Mouse (Mus musculus): ENCODE measurements around the gene Usp2. TPM values are rescaled to one million over a fixed set of nuclear protein-coding genes. Genes with fewer than 3 reads are reported as not detected.

Usp2 gene
- polyA plus RNA-seq, 1 experiment = 597 TPM

DNA sequence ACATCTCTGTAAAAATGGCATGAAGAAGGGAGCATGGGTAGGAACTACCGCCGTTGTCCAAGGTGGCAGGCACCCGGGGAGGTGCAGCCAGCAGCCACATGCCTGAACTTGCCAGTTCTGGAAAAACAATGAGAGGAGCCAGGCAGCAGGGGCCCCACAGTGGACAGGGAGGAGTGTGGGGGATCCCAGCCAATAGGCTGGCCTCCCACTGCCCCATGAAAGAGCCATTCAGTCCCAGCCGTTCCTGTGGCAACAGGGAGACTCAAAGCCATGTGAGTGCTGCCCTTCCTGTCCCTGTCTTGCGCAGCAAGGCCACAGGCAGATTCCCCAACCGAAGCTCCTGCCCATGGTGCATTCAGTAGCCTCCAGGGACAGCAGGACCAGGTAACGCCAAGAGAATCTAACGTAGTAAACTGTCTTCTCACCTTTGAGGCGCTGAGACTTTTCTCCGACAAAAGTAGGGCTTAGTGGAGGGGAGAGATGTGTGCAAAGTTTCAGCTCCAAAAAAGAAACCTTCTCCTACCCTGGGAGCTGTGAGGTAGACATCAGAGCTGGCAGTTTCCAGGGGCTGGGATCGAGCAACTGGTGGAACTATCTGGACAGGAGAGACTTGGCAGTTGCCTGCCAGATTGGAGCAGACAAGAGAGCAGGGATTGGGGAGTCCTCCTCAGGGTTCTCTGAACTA, 5.2 kb downstream of the Usp2 start:
- H3K4me1 ChIP-seq (ENCODE audit: control insufficient read depth, insufficient read depth, low read length) = peaks cover 8% of the 10 kb centered on the region
- TF ChIP-seq POLR2A (IDR thresholded peaks at IDR 0.05; ENCODE audit: control insufficient read depth, low read depth, low read length) = no peak
- no peak for TF ChIP-seq CTCF (IDR thresholded peaks at IDR 0.05; ENCODE audit: control insufficient read depth, insufficient read depth, insufficient replicate concordance, low read depth, low read length)
- H3K27me3 ChIP-seq (ENCODE audit: control insufficient read depth, insufficient read depth, low read length) = no peaks in the 10 kb centered on the region
- no peaks in the 10 kb centered on the region for H3K36me3 ChIP-seq (ENCODE audit: control insufficient read depth, insufficient read depth, low read length)
- H3K4me3 ChIP-seq (ENCODE audit: control insufficient read depth, low read depth, low read length) = peak overlapping the region; percentile 25; the same call in 1 of the 2 replicates
- 0 out of 2 replicates have a peak overlapping the region, but pooled peaks have one; percentile 10 for H3K27ac ChIP-seq (ENCODE audit: control insufficient read depth, insufficient read depth, low read depth, low read length)

- Histone ChIP-seq H3K27me3 (ENCODE audit: control insufficient read depth, insufficient read depth, low read length) (no peaks in the 10 kb centered on the region), H3K27ac (ENCODE audit: control insufficient read depth, insufficient read depth, low read depth, low read length) (0 out of 2 replicates have a peak overlapping the region, but pooled peaks have one; percentile 10), H3K4me3 (ENCODE audit: control insufficient read depth, low read depth, low read length) (peak overlapping the region; percentile 25), H3K36me3 (ENCODE audit: control insufficient read depth, insufficient read depth, low read length) (no peaks in the 10 kb centered on the region), H3K4me1 (ENCODE audit: control insufficient read depth, insufficient read depth, low read length) (peaks cover 4% of the 10 kb centered on the region)
- TF ChIP-seq CTCF (IDR thresholded peaks at IDR 0.05; ENCODE audit: control insufficient read depth, insufficient read depth, insufficient replicate concordance, low read depth, low read length) (no peak), POLR2A (IDR thresholded peaks at IDR 0.05; ENCODE audit: control insufficient read depth, low read depth, low read length) (no peak)
Measured at GRCm38 (mm10) chr9:44072599-44072915, 5.7 kb downstream of the Usp2 start.

DNA sequence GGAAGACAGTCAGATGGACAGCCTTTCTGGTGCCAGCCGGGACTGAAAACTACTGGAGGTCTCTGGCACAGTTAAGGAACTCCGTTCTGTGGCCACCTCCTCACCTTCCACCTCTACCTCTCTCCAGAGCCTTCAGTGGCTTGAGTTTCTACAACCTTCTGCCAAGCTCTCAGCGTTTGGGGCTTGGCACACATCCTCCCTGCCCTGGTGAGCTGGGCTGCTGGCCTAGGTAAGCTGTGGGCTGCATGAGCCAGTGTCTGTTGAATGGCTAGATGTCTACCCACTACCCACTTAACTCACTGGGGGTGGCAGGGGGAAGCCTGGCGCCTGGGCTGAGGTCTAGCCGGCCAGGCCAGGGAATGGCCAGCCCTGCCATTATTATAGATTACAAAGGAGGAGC, 6.3 kb downstream of the Usp2 start:
- no peak for TF ChIP-seq CTCF (IDR thresholded peaks at IDR 0.05; ENCODE audit: control insufficient read depth, insufficient read depth, insufficient replicate concordance, low read depth, low read length)
- TF ChIP-seq POLR2A (IDR thresholded peaks at IDR 0.05; ENCODE audit: control insufficient read depth, low read depth, low read length) = no peak
- Histone ChIP-seq H3K36me3 (ENCODE audit: control insufficient read depth, insufficient read depth, low read length) (no peaks in the 10 kb centered on the region), H3K4me3 (ENCODE audit: control insufficient read depth, low read depth, low read length) (no peak overlapping the region; the same call in 1 of the 2 replicates), H3K27me3 (ENCODE audit: control insufficient read depth, insufficient read depth, low read length) (no peaks in the 10 kb centered on the region), H3K4me1 (ENCODE audit: control insufficient read depth, insufficient read depth, low read length) (peaks cover 7% of the 10 kb centered on the region), H3K27ac (ENCODE audit: control insufficient read depth, insufficient read depth, low read depth, low read length) (no peak overlapping the region)

GRCm38 (mm10) chr9:44074395-44075275, 7.8 kb downstream of the Usp2 start:
- Histone ChIP-seq H3K4me1 (ENCODE audit: control insufficient read depth, insufficient read depth, low read length) (peaks cover 7% of the 10 kb centered on the region), H3K27ac (ENCODE audit: control insufficient read depth, insufficient read depth, low read depth, low read length) (no peak overlapping the region), H3K4me3 (ENCODE audit: control insufficient read depth, low read depth, low read length) (peak overlapping the region; percentile 9; the same call in 1 of the 2 replicates), H3K27me3 (ENCODE audit: control insufficient read depth, insufficient read depth, low read length) (no peaks in the 10 kb centered on the region), H3K36me3 (ENCODE audit: control insufficient read depth, insufficient read depth, low read length) (no peaks in the 10 kb centered on the region)
- no peak for TF ChIP-seq POLR2A (IDR thresholded peaks at IDR 0.05; ENCODE audit: control insufficient read depth, low read depth, low read length)
- TF ChIP-seq CTCF (IDR thresholded peaks at IDR 0.05; ENCODE audit: control insufficient read depth, insufficient read depth, insufficient replicate concordance, low read depth, low read length) = no peak

GRCm38 (mm10) chr9:44075276-44075995, 8.6 kb downstream of the Usp2 start:
- Histone ChIP-seq H3K4me1 (ENCODE audit: control insufficient read depth, insufficient read depth, low read length) (peaks cover 11% of the 10 kb centered on the region), H3K36me3 (ENCODE audit: control insufficient read depth, insufficient read depth, low read length) (no peaks in the 10 kb centered on the region), H3K4me3 (ENCODE audit: control insufficient read depth, low read depth, low read length) (peak overlapping the region; percentile 9; the same call in 1 of the 2 replicates), H3K27me3 (ENCODE audit: control insufficient read depth, insufficient read depth, low read length) (no peaks in the 10 kb centered on the region), H3K27ac (ENCODE audit: control insufficient read depth, insufficient read depth, low read depth, low read length) (no peak overlapping the region)
- peak; percentile 18 for TF ChIP-seq POLR2A (IDR thresholded peaks at IDR 0.05; ENCODE audit: control insufficient read depth, low read depth, low read length)
- TF ChIP-seq CTCF (IDR thresholded peaks at IDR 0.05; ENCODE audit: control insufficient read depth, insufficient read depth, insufficient replicate concordance, low read depth, low read length) = no peak

GRCm38 (mm10) chr9:44075996-44076763, 9.4 kb downstream of the Usp2 start:
- H3K36me3 ChIP-seq (ENCODE audit: control insufficient read depth, insufficient read depth, low read length) = no peaks in the 10 kb centered on the region
- H3K27ac ChIP-seq (ENCODE audit: control insufficient read depth, insufficient read depth, low read depth, low read length) = no peak overlapping the region
- TF ChIP-seq POLR2A (IDR thresholded peaks at IDR 0.05; ENCODE audit: control insufficient read depth, low read depth, low read length) = no peak
- TF ChIP-seq CTCF (IDR thresholded peaks at IDR 0.05; ENCODE audit: control insufficient read depth, insufficient read depth, insufficient replicate concordance, low read depth, low read length) = no peak
- H3K27me3 ChIP-seq (ENCODE audit: control insufficient read depth, insufficient read depth, low read length) = no peaks in the 10 kb centered on the region
- H3K4me3 ChIP-seq (ENCODE audit: control insufficient read depth, low read depth, low read length) = no peak overlapping the region
- H3K4me1 ChIP-seq (ENCODE audit: control insufficient read depth, insufficient read depth, low read length) = peaks cover 11% of the 10 kb centered on the region
